Mouse (Mus musculus) stomach, postnatal 0 days (tissue): Measurements from ENCODE around the gene D8Ertd738e.

Experiments used
- CTCF ChIP-seq: IDR thresholded peaks from 2 replicates; pipeline ENCODE4 v1.5.1; 2016; ENCODE audit warnings: antibody characterized with exemption, low read depth, mild to moderate bottlenecking, moderate library complexity
- EP300 ChIP-seq: optimal IDR thresholded peaks from 2 replicates; pipeline ENCODE3; 2016; ENCODE audit warnings: antibody characterized with exemption

DNA sequence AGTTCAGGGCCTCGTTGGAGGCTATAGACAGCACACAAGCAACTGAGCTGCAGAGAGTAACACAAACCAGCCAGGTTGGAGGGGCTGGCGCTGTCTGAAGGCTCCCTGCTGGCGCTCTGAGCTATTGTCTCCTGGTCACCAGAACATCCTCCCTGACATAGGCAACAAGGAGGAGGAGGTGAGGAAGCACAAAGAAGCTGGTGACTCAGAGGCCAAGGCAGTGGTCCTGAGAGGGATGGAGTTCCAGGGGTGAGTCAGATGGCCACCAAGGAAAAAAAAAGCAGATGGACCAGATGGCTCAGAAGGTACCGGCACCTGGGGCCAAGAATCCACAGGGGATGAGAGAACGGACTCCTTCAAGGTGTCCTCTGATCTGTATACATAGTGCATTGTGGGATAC is 41.6 kb upstream of the D8Ertd738e start:
- no peak for TF ChIP-seq EP300
- TF ChIP-seq CTCF = no peak
